In genomic region chr16:84653873-84654272, GRCm38 (mm10) we compare ENCODE assay signal across 25 mouse cellular contexts.
A peak's percentile ranks its signal among the peaks of the same experiment; 100 is the strongest.
DNase-seq lines count a peak whose midpoint lies in the region; ATAC-seq lines count a peak whose summit lies in the region.
"Had no signal": no experiment of that assay in that cellular context is flagged by ENCODE, and none has a peak within 500 bp of the region (broad histone marks: within the 10 kb centered on the region; RNA-seq: fewer than 3 reads in every experiment).

No protein-coding gene starts in this region.

- no peak overlapping the region for H3K9ac ChIP-seq in embryonic facial prominence, embryonic 14.5 days (ENCODE audit: low read depth, low read length)
- H3K9ac ChIP-seq: embryonic facial prominence, embryonic 12.5 days; forebrain, embryonic 12.5 days; forebrain, embryonic 15.5 days; heart, embryonic 13.5 days; hindbrain, embryonic 14.5 days had no signal

- H3K4me2 ChIP-seq in embryonic facial prominence, embryonic 14.5 days (ENCODE audit: low read depth, low read length) = no peak overlapping the region
- H3K4me2 ChIP-seq: embryonic facial prominence, embryonic 12.5 days; forebrain, embryonic 12.5 days; forebrain, embryonic 15.5 days; heart, embryonic 13.5 days; hindbrain, embryonic 14.5 days had no signal

- H3K9me3 ChIP-seq in embryonic facial prominence, embryonic 14.5 days (ENCODE audit: control insufficient read depth, low read length) = no peaks in the 10 kb centered on the region
- no peaks in the 10 kb centered on the region for H3K9me3 ChIP-seq in embryonic facial prominence, embryonic 10.5 days
- H3K9me3 ChIP-seq: embryonic facial prominence, embryonic 12.5 days; forebrain, embryonic 12.5 days; forebrain, embryonic 15.5 days; heart, embryonic 10.5 days; heart, embryonic 13.5 days had no signal

- no peaks in the 10 kb centered on the region for H3K27me3 ChIP-seq in embryonic facial prominence, embryonic 14.5 days (replicated peaks; ENCODE audit: control insufficient read depth, insufficient read depth, low read length)
- H3K27me3 ChIP-seq in embryonic facial prominence, embryonic 10.5 days (replicated peaks; ENCODE audit: low read depth, poor library complexity, severe bottlenecking) = no peaks in the 10 kb centered on the region
- H3K27me3 ChIP-seq: embryonic facial prominence, embryonic 12.5 days; forebrain, embryonic 12.5 days; forebrain, embryonic 15.5 days; heart, embryonic 13.5 days had no signal

- peak; percentile 20 for DNase-seq in embryonic facial prominence, embryonic 14.5 days (ENCODE audit: low spot score)
- DNase-seq in embryonic facial prominence, embryonic 10.5 days (ENCODE audit: low spot score) = no peak
- peak; percentile 57 for DNase-seq in NIH3T3 (ENCODE audit: low read depth)
- DNase-seq in skeletal muscle tissue, adult 2 months (ENCODE audit: low read depth, low spot score) = peak; percentile 4
- DNase-seq in kidney, postnatal 36 days = no peak
- no peak for DNase-seq in urinary bladder, postnatal 25 days (ENCODE audit: low spot score)
- DNase-seq: adrenal gland, postnatal 14 days; B cell, adult 2 months; cerebellum, adult 11 months; cerebellum, adult 8-10 months; gastrocnemius, postnatal 25 days; heart, adult 2 months; heart, postnatal 14 days; heart, postnatal 4 days had no signal

- H3K4me1 ChIP-seq in embryonic facial prominence, embryonic 14.5 days (ENCODE audit: control insufficient read depth, insufficient read depth, low read length) = no peaks in the 10 kb centered on the region
- no peaks in the 10 kb centered on the region for H3K4me1 ChIP-seq in embryonic facial prominence, embryonic 10.5 days
- H3K4me1 ChIP-seq: embryonic facial prominence, embryonic 12.5 days; forebrain, embryonic 12.5 days; forebrain, embryonic 15.5 days; heart, embryonic 10.5 days; heart, embryonic 13.5 days had no signal

- H3K36me3 ChIP-seq in embryonic facial prominence, embryonic 14.5 days (ENCODE audit: control insufficient read depth, insufficient read depth, low read length) = no peaks in the 10 kb centered on the region
- no peaks in the 10 kb centered on the region for H3K36me3 ChIP-seq in embryonic facial prominence, embryonic 10.5 days (replicated peaks)
- H3K36me3 ChIP-seq: embryonic facial prominence, embryonic 12.5 days; forebrain, embryonic 12.5 days; forebrain, embryonic 15.5 days; heart, embryonic 10.5 days; heart, embryonic 13.5 days had no signal

- H3K27ac ChIP-seq in embryonic facial prominence, embryonic 14.5 days (replicated peaks; ENCODE audit: low read depth, low read length) = no peak overlapping the region
- no peak overlapping the region for H3K27ac ChIP-seq in embryonic facial prominence, embryonic 10.5 days (replicated peaks)
- H3K27ac ChIP-seq: embryonic facial prominence, embryonic 12.5 days; forebrain, embryonic 12.5 days; forebrain, embryonic 15.5 days; heart, adult 2 months; heart, embryonic 10.5 days; heart, embryonic 13.5 days; hindbrain, embryonic 14.5 days; hindbrain, postnatal 0 days had no signal

- WGBS in embryonic facial prominence, embryonic 14.5 days = 85% methylated on average over 1 of the region's 1 CpGs
- WGBS in embryonic facial prominence, embryonic 10.5 days = 88% methylated on average over 1 of the region's 1 CpGs

- no peak overlapping the region for H3K4me3 ChIP-seq in embryonic facial prominence, embryonic 14.5 days (ENCODE audit: low read depth, low read length)
- H3K4me3 ChIP-seq in embryonic facial prominence, embryonic 10.5 days = no peak overlapping the region
- H3K4me3 ChIP-seq: embryonic facial prominence, embryonic 12.5 days; erythroblast, embryonic 14.5 days; forebrain, embryonic 12.5 days; forebrain, embryonic 15.5 days; heart, adult 2 months; heart, embryonic 10.5 days; heart, embryonic 13.5 days had no signal

- ATAC-seq in embryonic facial prominence, embryonic 14.5 days (ENCODE audit: low read depth) = no peak
- ATAC-seq: activated CD4-positive, CD25-positive, alpha-beta regulatory T cell, adult 4 months; forebrain, embryonic 15.5 days; hindbrain, postnatal 0 days; inflammation-experienced regulatory T-cells, adult 6 months; intestine, embryonic 16.5 days had no signal

Comparison
In these comparisons a context has a peak if more than half of its experiments do, and no peak if none do; other contexts are left out.
1. DNase-seq: peak in embryonic facial prominence, embryonic 14.5 days (single experiment), NIH3T3 (single experiment) and skeletal muscle tissue, adult 2 months (single experiment); none in embryonic facial prominence, embryonic 10.5 days (single experiment), kidney, postnatal 36 days (0 of 2) and urinary bladder, postnatal 25 days (single experiment).